Mouse (Mus musculus): ENCODE results near the gene Olfr1416. TPM values are rescaled to one million over a fixed set of nuclear protein-coding genes. Genes with fewer than 3 reads are reported as not detected.

Gene Olfr1416
- not detected in 2 replicates for polyA plus RNA-seq (2012; rRNA removed)

DNA sequence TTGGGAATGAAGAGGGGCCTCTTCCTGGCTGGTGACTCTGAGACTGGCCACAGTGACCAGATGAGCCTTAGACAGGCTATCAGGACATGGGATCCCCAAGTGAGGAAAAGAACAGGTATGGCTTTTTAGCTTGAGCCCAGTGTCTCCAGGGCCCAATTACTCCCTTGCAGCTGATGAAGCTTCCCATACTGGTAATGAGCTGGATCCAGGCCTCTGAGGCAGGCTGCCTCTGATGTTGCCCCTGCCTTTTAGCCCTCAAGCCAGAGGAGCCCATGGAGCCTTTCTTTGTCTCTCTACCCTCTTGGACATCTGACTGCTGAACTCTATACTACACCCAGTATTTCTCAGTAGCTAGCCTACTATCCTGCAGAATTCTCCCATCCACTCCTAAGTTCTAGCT lies at the start of gene Olfr1416:
TSS of gene Olfr1416 (minus strand) at position 101 of the 400 bp plus-strand sequence.

DNA sequence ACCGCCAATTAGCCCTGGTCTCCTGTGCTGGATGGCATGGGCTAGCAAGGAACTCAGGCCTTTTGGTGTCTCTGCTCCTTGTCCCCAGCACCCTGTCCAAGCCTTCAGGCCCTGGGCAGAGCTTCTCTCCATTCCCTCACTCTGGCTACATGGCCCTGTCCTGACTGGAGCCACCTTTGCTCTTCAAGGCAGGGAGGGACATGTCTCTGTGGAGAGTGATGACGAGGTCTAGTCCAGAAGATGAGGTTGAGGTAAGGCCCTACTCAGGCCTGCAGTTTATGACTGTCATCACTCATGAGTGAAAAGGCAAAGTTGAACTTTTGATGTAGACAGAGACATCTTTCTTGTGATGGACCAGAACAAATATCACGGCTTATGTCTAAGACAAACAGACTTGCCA lies 33.6 kb upstream of the Olfr1416 start, which contains the start of gene Olfr1414:
TSS of gene Olfr1414 (minus strand) at position 101 of the 400 bp plus-strand sequence.

DNA sequence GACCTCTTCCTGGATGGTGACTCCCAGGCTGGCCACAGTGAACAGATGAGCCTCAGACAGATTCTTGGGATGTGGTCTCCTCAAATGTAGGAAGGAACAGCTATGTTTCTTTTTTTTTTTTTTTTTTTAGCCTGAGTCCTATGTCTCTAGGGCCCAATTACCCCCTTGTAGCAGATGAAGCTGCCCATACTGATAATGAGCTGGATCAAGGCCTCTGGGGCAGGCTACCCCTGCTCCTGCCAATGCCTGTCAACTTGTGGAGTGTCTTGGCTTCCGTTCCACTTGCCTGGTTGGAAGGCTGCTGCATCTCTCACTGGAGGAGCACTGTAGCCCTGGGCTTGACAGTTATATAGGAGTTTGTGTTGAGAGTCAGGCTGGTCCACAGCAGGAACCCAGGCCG lies 11.1 kb upstream of the Olfr1416 start, which contains the start of gene Olfr1415:
TSS of gene Olfr1415 (minus strand) at position 101 of the 400 bp plus-strand sequence.

DNA sequence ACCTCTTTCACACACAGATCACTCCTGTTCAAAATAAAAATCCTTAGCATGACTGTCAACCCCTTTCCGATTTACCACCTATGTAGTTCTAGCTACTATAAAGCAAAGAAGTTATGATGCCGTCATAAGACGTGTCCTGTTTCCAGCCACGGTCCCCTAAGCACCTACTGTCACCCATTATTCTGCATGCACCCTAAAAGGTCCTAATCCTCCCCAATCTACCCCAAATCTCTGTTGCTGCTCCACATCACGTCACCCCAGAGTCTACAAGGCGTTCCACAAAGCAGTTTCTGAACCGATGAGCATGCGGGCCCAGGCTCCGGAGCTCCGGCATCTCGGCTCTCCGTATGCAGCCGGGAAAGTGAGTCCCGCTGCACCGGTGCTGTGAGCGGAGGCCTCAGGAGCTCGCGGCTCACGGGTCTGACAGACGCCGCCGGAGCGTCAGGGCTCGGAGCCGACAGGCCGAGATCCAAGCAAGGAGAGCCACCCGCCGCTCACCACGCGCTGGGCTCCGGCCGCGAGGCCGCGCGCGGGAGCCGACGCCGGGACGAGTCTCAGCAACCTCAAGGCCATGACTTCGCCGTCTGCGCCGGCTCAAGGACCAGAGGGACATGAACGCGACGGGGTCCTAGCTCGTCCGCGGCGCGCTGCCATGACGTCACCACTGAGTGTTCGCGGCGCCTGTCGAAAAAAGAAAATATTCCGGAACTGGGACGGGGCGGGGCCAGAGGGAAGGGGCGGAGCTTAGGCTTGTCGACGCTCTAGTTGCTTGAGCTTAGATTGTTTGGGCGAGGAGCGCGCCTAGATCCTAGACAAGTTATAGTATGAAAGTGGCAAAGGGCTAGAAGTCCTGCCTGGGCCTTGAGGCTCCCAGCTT lies 11.5 kb downstream of the Olfr1416 start, which contains the start of gene Ndufa10:
TSS of gene Ndufa10 (minus strand) at position 696 of the 877 bp plus-strand sequence.

Other genes starting within 250 kb of the Olfr1416 start
- 134 and 135 TPM in 2 replicates for gene Ndufa10, start 11.3 kb downstream of the Olfr1416 start, polyA plus RNA-seq (2012; rRNA removed)
- gene Olfr1415, start 11.0 kb upstream of the Olfr1416 start, polyA plus RNA-seq (2012; rRNA removed), result not detected in 2 replicates
- gene Olfr1414, start 33.5 kb upstream of the Olfr1416 start, polyA plus RNA-seq (2012; rRNA removed), result not detected in 2 replicates
- not detected in 2 replicates for gene Olfr1413, start 86.2 kb upstream of the Olfr1416 start, polyA plus RNA-seq (2012; rRNA removed)
- not detected in 2 replicates for gene Olfr1412, start 100.7 kb upstream of the Olfr1416 start, polyA plus RNA-seq (2012; rRNA removed)
- gene Olfr1411, start 109.3 kb upstream of the Olfr1416 start, polyA plus RNA-seq (2012; rRNA removed), result not detected in 2 replicates
- gene Olfr1410, start 120.7 kb upstream of the Olfr1416 start, polyA plus RNA-seq (2012; rRNA removed), result not detected in 2 replicates
- gene Olfr12, start 132.7 kb upstream of the Olfr1416 start, polyA plus RNA-seq (2012; rRNA removed), result not detected in 2 replicates
- gene Cops9, start 156.9 kb upstream of the Olfr1416 start, polyA plus RNA-seq (2012; rRNA removed), result 341 and 351 TPM in 2 replicates
- 0.06 and 0.11 TPM in 2 replicates for gene Otos, start 163.7 kb upstream of the Olfr1416 start, polyA plus RNA-seq (2012; rRNA removed)

Data from central nervous system, embryonic 14 days (tissue).